Mouse (Mus musculus) cerebellum, adult 2 months (tissue): ENCODE measurements around the gene Ttll4.

Source experiments
- CTCF ChIP-seq: fragments of 200-500 bp; IDR thresholded peaks from 2 replicates; pipeline ENCODE4 v1.5.1; 2011; ENCODE audit warnings: low read depth, mild to moderate bottlenecking, control low read depth, low read length, moderate library complexity, borderline replicate concordance; ENCODE audit not compliant: insufficient read depth
- POLR2A ChIP-seq: fragments of 200-500 bp; IDR thresholded peaks from 2 replicates; pipeline ENCODE4 v1.6.1; 2011; ENCODE audit warnings: low read length, control low read depth, borderline replicate concordance; ENCODE audit not compliant: insufficient read depth

GRCm38 (mm10) chr1:74643524-74643923, 18.0 kb upstream of the Ttll4 start:
- TF ChIP-seq CTCF (no peak), POLR2A (no peak)
